Mouse (Mus musculus) left cerebral cortex, postnatal 36 days (tissue): Measurements from ENCODE around the gene Gm13696. TPM values are rescaled to one million over a fixed set of nuclear protein-coding genes. Genes with fewer than 3 reads are reported as not detected.
"Not testable (repeated sequence)": the region's sequence is repeated elsewhere in the genome, so short reads cannot be mapped to it uniquely, and the experiment has no call there.

ENCODE experiments used
- DNase-seq, 2 experiments: peaks; one replicate each; pipeline ENCODE4 v3.0.0; 2021 to 2022; ENCODE audit warnings: low spot score in 2 of 2, mixed read lengths in 1 of 2
- intact Hi-C: fragments of 180-260 bp; cut with DNase I; formaldehyde crosslinking; loops from one replicate; pipeline ENCODE4 v1.15.1; 2025
- total RNA-seq, 2 experiments: library from RNA; stranded (reverse); gene quantifications; 2 replicates each; pipeline ENCODE4 v1.2.3; 2021

Gene Gm13696
- 1 to 10 TPM; 1.3 to 1.4 TPM for total RNA-seq

DNA sequence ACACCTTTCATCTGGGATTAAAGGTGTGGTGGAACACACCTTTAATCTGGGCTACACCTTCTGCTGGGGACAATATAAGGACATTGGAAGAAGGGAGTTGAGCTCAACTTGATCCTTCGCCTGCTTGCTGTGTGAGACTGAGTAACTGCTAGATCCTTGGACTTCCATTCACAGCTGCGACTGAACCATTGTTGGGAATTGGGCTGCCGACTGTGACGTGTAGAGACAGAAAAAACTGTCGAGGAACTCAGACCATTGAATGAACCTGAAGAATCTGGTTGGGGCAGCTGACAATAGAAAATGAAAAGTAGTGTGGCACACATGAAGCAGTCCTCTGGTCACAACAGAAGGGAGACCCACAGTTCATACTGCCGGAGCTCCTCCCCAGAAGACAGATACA, at the start of gene Gm13696:
Gene Gm13696, plus strand, starts transcription at position 301 of the 400 bp plus-strand sequence.
- intact Hi-C loops, DNase-seq: not testable (repeated sequence)

DNA sequence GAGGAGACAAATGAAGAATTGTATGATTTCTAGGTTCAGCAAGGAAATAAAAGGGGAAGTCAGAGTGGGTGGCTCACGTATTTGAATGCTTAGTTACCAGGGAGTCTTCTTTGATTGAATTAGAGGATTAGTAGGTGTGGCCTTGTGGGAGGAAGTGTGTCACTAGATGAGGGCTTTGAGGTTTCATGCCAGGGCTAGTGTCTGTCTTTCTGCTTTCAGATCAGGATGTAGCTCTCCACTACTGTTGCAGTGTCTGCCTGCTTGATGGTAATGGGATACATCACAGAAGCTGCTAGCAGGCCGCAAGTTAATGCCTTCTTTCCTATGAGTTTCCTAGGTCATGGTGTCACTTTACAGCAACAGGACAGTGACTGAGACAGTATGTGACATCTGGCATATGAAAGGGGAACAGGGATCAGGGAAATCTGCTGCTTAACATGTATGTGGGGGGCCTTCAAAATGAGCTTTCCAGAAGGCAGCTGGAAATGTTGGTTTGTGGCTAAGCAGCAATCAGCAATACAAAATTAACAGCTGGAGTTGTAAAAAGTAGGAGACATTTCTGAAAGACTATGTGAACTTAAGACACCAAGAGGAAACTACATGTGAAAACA, 43.3 kb upstream of the Gm13696 start:
- DNase-seq: no peak
- intact Hi-C loops: no loop called here

DNA sequence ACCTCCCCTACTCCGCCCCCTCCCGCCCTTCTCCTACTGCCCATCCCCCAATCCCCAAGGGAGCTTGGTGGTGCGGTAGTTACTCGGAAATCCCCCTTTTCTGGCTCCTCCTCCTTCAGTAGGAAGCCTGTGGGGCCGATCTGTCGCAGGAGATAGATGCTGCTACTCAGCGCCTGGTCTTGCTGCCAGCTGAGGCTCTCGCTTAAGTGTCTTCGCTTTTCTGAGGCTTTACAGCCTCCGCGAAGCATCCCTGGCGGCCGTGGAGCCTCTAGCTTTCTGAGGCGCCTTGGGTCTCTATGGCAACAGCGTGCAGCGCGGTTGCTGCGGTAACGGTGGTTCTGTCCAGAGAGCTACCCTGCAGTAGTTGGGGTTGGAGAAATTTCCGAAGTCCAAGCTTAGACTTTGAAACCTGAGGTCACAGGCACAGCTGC, 32.0 kb upstream of the Gm13696 start, which contains the start of gene Zswim2:
Gene Zswim2, minus strand, starts transcription at position 298 of the 431 bp plus-strand sequence.
- peak; percentile 91 for DNase-seq
- intact Hi-C loops: no loop called here

DNA sequence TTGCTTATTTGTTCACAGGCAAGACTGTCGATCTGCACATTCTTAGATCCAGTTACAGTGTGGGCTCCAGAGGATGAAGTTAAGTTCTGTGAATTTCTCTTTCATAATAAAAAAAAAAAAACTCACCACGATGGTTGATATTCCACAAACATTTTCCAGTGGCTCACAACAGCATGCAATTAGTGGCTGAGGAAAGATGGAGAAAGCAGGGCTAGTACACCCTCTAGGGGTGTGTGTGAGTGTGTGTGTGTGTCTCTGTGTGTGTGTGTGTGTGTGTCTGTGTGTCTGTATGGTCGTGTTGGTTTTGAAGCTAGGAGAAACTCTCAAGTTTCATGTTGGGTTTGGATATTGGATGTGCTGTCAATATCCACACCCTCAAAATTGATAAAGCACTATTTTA, 31.5 kb upstream of the Gm13696 start:
- no peak for DNase-seq
- intact Hi-C loops: no loop called here

DNA sequence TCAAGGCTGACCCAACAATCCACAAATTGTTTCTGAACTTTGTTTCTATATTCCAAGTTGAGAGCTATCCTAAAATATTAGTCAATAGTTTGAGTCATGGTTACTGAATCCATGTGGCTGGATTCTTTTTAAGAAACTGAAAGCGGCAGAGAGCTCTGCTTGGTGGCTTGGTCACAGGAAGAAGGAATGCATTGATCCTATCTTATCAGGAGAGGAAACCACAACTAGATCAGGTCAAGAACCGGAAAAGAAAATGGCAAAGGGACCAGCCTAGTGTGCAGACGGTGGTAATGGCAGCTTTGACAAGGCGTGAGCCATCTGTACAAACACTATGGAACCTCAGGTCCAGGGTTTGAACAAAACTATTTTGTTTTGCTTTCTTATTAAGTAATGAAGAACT, 31.1 kb upstream of the Gm13696 start:
- no peak for DNase-seq
- intact Hi-C loops: no loop called here

DNA sequence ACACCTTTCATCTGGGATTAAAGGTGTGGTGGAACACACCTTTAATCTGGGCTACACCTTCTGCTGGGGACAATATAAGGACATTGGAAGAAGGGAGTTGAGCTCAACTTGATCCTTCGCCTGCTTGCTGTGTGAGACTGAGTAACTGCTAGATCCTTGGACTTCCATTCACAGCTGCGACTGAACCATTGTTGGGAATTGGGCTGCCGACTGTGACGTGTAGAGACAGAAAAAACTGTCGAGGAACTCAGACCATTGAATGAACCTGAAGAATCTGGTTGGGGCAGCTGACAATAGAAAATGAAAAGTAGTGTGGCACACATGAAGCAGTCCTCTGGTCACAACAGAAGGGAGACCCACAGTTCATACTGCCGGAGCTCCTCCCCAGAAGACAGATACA, 17.5 kb upstream of the Gm13696 start, which contains the start of gene Gm13698:
Gene Gm13698, plus strand, starts transcription at position 301 of the 400 bp plus-strand sequence.
- intact Hi-C loops, DNase-seq: not testable (repeated sequence)

DNA sequence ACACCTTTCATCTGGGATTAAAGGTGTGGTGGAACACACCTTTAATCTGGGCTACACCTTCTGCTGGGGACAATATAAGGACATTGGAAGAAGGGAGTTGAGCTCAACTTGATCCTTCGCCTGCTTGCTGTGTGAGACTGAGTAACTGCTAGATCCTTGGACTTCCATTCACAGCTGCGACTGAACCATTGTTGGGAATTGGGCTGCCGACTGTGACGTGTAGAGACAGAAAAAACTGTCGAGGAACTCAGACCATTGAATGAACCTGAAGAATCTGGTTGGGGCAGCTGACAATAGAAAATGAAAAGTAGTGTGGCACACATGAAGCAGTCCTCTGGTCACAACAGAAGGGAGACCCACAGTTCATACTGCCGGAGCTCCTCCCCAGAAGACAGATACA, 11.7 kb upstream of the Gm13696 start, which contains the start of gene Gm13693:
Gene Gm13693, plus strand, starts transcription at position 301 of the 400 bp plus-strand sequence.
- intact Hi-C loops, DNase-seq: not testable (repeated sequence)

DNA sequence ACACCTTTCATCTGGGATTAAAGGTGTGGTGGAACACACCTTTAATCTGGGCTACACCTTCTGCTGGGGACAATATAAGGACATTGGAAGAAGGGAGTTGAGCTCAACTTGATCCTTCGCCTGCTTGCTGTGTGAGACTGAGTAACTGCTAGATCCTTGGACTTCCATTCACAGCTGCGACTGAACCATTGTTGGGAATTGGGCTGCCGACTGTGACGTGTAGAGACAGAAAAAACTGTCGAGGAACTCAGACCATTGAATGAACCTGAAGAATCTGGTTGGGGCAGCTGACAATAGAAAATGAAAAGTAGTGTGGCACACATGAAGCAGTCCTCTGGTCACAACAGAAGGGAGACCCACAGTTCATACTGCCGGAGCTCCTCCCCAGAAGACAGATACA, 5.9 kb upstream of the Gm13696 start, which contains the start of gene Gm13695:
Gene Gm13695, plus strand, starts transcription at position 301 of the 400 bp plus-strand sequence.
- DNase-seq, intact Hi-C loops: not testable (repeated sequence)

DNA sequence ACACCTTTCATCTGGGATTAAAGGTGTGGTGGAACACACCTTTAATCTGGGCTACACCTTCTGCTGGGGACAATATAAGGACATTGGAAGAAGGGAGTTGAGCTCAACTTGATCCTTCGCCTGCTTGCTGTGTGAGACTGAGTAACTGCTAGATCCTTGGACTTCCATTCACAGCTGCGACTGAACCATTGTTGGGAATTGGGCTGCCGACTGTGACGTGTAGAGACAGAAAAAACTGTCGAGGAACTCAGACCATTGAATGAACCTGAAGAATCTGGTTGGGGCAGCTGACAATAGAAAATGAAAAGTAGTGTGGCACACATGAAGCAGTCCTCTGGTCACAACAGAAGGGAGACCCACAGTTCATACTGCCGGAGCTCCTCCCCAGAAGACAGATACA, 5.7 kb downstream of the Gm13696 start, which contains the start of gene Gm13694:
Gene Gm13694, plus strand, starts transcription at position 301 of the 400 bp plus-strand sequence.
- intact Hi-C loops, DNase-seq: not testable (repeated sequence)

DNA sequence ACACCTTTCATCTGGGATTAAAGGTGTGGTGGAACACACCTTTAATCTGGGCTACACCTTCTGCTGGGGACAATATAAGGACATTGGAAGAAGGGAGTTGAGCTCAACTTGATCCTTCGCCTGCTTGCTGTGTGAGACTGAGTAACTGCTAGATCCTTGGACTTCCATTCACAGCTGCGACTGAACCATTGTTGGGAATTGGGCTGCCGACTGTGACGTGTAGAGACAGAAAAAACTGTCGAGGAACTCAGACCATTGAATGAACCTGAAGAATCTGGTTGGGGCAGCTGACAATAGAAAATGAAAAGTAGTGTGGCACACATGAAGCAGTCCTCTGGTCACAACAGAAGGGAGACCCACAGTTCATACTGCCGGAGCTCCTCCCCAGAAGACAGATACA, 11.5 kb downstream of the Gm13696 start, which contains the start of gene Gm13697:
Gene Gm13697, plus strand, starts transcription at position 301 of the 400 bp plus-strand sequence.
- DNase-seq, intact Hi-C loops: not testable (repeated sequence)

DNA sequence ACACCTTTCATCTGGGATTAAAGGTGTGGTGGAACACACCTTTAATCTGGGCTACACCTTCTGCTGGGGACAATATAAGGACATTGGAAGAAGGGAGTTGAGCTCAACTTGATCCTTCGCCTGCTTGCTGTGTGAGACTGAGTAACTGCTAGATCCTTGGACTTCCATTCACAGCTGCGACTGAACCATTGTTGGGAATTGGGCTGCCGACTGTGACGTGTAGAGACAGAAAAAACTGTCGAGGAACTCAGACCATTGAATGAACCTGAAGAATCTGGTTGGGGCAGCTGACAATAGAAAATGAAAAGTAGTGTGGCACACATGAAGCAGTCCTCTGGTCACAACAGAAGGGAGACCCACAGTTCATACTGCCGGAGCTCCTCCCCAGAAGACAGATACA, 17.3 kb downstream of the Gm13696 start, which contains the start of gene Gm13691:
Gene Gm13691, plus strand, starts transcription at position 301 of the 400 bp plus-strand sequence.
- DNase-seq, intact Hi-C loops: not testable (repeated sequence)

DNA sequence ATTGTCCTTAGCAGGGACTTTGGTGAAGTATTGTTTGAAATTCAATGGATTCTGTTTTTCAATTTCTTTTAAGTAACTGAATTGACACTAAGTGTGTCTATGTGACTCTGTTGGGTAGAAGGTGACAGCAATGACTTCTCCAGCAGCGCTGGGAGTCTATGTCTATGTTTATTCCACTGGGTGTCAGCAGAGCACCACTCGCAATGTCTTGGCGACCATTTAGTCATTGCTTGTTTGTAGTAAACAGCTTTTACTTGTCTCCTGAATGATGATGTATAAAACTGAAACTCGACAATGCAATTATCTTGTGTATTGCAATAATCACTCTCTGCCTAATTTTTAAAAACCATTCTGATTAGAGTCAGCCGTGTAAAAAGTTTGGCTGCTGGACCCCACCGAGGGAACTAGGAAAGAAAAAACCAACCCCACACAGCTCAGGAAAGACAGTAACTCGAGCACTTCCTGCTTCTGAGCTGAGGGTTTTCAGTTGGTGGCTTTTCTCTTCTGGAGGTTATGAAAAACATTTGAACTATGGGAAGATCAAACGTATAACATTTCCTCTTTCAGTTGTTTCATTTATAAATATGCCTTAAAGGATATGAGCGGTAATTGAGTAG, 20.8 kb downstream of the Gm13696 start:
- intact Hi-C loops, DNase-seq: not testable (repeated sequence)

DNA sequence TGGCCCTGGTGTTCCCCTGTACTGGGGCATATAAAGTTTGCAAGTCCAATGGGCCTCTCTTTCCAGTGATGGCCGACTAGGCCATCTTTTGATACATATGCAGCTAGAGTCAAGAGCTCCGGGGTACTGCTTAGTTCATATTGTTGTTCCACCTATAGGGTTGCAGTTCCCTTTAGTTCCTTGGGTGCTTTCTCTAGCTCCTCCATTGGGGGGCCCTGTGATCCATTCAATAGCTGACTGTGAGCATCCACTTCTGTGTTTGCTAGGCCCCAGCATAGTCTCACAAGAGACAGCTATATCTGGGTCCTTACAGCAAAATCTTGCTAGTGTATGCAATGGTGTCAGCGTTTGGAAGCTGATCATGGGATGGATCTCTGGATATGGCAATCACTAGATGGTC, 21.6 kb downstream of the Gm13696 start:
- DNase-seq: not testable (repeated sequence)

DNA sequence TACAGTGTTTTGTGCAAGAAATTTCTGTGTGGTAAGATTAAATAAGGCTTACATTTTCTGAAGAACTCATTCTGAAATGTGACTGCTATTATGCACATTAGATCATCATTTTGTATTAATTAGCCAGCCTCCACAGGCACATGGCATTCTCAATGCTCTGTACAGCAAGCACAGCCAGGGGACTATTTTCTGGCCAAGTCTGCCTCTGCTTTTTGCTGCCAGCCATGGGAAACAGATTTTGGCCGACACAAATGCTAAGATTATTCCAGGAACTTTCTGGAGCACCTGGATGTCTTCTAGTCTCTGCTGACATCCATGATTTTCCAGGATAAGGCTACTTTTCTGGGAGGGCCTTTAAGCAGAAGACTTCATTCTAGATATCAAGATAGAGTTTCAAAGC, 36.0 kb downstream of the Gm13696 start:
- intact Hi-C loops: no loop called here
- no peak for DNase-seq

More for the DNA sequence above, 21.6 kb downstream of the Gm13696 start:
- intact Hi-C loops: not testable (repeated sequence)

DNA sequence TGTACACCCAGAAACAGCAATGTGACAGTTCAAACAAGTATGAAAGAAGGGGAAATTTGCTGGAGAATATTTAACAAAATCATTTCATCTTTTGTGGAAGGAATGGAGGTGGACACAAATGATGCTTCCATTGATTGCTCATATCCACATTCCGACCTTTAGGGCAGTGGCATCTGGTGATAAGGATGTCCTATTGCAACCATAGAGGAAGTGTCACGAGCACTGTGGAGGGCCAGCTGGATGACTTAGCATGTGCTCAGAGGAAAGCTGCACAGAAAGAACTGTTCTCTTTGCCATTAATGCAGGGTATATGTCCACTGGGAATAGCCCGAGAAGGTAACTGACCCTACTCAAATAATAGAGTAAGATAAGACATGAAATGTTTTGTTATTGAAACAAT, 36.9 kb downstream of the Gm13696 start:
- no peak for DNase-seq
- intact Hi-C loops: no loop called here

DNA sequence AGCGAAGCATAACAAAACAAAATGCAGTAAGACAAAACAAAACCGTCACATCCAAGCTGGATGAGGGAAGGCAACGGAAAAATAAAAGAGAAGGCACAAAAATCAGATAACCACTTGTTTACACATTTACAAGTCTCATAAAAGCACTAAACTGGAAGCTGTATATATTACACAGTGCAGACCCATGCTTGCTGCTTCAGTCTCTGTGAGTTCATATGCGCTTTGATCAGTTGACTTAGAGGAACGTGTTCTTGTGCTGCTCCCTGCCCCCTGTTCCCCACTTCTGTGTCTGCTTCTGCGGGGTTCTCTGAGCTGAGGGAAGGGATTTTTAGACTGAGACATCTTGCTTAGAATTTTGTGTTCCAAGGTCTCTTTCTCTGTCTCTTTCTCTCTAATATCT, 41.6 kb downstream of the Gm13696 start:
- DNase-seq: no peak
- intact Hi-C loops: no loop called here

DNA sequence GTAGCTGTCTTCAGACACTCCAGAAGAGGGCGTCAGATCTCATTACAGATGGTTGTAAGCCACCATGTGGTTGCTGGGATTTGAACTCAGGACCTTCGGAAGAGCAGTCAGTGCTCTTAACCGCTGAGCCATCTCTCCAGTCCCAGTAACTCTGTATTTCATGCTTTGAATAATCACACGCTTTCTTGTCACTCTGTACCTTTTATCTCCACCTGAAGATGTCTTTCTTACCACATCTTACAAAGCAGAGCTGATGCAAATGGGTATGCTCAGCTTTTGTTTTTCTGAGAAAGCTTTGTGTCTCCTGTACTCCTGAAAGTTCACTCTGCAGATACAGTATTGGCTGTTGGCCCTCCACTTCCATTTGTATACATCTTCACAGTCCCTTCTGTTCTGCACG, 43.4 kb downstream of the Gm13696 start:
- intact Hi-C loops, DNase-seq: not testable (repeated sequence)

DNA sequence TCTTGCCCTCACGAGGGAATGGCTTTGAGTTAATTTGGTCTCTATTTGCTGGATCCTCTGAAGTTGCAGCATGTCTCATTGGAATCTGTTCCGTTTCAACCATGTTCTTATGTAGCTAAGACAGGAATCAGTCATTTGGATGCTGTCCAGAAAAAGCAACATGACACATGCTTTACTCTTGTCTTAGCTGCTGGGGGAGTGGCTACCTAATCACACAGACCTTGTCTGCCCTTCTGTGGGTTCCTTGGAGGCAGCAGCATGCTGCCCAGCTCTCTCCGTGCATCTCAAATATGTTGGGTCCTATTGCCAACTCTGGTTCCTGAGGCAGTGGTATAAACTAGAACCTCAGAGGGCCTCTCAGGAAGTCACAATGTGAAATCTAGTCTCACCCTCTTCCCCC, 45.4 kb downstream of the Gm13696 start:
- no peak for DNase-seq
- intact Hi-C loops: no loop called here

DNA sequence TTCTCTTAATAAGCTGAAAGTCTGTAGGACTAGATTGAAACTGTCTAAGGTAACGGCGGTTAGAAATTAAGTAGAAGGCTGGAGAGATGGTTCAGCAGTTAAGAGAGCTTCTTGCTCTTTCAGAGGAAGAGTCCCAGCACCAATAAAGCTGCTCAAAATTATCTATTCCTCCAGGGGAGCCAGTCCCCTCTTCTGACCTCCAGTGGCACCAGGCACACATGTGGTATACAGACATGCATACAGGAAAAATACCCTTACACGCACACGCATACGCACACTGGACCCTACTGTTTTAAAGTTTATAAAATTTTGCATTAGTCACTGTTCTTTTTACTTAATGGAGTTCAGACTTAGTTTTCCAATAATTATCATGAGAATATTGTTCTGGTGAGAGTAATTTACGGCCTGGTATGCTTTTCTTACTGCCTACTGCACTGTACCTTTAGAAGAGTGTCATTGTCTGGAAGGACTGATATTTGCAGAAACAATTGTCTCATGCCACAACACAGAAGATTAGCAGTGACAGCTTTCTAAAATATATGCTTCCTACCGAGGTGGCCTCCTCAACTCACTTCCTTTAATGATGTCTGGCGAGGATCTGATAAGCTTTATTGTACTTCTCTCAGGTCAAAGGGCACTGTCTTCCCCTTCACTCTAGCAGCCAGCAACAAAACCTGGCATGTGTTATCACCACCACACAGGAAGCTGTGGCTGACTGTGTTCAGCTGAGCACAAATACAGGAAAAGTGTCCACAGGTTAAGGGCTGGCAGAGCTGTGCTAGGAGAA, 46.8 kb downstream of the Gm13696 start:
- intact Hi-C loops: no loop called here
- no peak for DNase-seq

DNA sequence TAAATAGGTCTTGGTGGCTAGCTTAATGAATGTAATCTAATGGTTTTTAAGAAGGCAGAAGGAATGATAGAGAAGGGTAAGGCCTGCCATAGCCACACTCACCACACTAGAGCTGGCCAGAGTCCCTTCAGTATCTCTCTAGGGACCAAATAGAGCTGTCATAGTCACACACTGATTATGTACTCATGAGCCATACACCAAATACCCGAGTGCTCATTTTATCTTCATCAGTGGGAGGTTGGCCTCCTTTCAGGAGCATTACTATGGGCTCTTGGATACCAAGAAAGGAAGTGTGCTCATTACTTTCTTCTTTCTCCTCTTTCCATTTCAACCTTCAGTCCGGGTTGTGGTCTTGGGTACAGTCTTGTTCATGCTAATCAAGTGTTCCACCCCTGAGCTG, 49.0 kb downstream of the Gm13696 start:
- DNase-seq: no peak
- intact Hi-C loops: no loop called here
